Mouse (Mus musculus): Measurements from ENCODE around the gene Pdcd2. TPM values are rescaled to one million over a fixed set of nuclear protein-coding genes. Genes with fewer than 3 reads are reported as not detected.

The Pdcd2 gene
- polyA plus RNA-seq (2015; fragmentation: Nextera tagmentation; extraction: Ambion mirVana) = 55.9 and 61.4 TPM in 2 replicates

DNA sequence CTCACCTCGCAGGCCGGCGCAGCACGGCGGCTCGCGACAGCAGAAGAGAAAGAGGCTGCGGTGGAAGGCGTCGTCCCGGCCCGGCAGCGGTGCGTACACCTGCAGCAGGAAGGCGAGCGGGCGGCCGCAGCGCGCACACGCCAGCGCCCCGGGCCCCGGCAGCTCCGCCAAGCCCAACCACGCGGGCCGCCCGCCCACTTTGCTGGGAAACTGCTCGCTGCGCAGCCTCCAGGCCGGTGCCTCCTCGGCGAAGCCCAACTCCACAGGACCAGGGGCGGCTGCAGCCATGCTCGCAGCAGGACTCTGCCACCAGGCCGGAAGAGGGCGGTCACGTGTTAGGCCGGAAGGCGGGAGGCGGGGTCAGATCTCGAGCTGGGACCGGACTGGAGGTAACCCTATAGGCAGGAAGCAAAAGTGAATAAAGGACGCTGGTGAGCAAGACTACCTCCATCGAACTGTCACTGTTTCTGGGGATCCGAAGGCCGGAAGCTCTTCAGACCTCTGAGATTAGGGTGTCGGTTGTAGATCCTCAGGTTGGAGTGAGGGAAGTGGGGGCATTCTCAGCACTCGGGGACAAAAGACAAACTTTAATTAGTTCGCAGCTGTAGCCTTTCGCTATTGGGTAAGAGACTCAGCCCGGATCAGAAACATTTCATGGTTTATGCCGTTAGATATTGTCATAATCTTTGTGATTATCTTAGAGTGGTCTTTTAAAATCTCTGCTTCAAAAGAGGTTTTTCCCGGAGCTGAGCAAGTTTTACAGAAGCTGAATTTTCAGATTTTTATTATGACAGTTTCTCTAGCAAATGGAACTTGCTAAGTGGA, at the start of gene Pdcd2:
Gene Pdcd2, minus strand, starts transcription at position 316 of the 825 bp plus-strand sequence.

DNA sequence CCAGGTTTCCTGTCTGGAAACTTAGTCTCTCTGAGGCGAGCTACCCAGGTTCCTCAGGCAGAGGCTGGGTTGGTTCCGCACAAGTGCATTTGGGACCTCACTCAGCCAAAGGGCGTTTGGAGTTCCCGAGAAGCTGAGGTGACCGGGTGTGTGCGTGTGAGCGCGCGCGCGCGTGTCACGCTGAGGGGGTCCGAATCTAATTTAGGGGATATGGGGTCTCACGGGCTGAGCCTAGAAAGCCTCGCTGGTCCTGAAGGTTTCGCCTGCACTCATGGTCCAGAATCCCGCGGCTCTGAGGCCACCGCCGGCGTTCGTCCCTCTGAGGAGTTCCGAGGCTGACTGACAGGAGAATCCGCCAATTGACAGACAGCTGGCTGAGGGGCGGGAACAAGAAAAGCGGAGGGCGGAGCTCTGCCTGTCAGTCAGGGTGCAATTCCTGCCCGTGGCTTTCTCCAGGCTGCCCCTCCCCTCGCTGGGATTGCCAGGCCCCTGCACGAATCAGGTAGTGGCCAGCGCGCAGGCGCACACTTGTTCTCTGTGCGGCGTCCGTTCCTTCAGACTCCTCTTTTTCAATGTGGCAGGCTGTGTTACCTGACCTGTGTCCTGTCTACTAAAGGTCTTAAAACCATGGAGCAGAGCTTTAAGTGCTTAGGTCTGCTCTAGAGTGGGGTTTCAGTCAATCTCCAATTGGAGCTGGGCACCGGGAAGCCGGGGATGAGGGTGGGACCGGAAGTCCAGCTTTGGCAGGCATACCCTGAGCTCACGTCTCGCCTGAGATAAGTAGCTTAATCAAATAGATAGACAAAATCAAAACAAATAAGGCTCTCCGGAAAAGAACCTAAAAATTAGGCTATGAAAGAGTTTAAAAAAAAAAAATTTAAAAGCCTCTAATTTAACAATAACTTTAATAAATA, 37.2 kb upstream of the Pdcd2 start, which contains the start of gene Prdm9:
Gene Prdm9, minus strand, starts transcription at position 341 of the 914 bp plus-strand sequence.

GRCm38 (mm10) chr17:15499656-15500394, 27.3 kb downstream of the Pdcd2 start, which contains the start of the genes Psmb1 and Tbp:
Gene Psmb1, minus strand, starts transcription at chr17:15499751.
Gene Tbp, plus strand, starts transcription at chr17:15499888.

Other genes starting within 250 kb of the Pdcd2 start
- gene Dll1, start 150.4 kb downstream of the Pdcd2 start, polyA plus RNA-seq (2015; fragmentation: Nextera tagmentation; extraction: Ambion mirVana) = 8.9 and 9.4 TPM in 2 replicates
- 29.0 and 29.2 TPM in 2 replicates for gene Fam120b, start 131.1 kb downstream of the Pdcd2 start, polyA plus RNA-seq (2015; fragmentation: Nextera tagmentation; extraction: Ambion mirVana)
- 273 and 290 TPM in 2 replicates for gene Psmb1, start 27.6 kb downstream of the Pdcd2 start, polyA plus RNA-seq (2015; fragmentation: Nextera tagmentation; extraction: Ambion mirVana)
- 40.4 and 46.1 TPM in 2 replicates for gene Tbp, start 27.4 kb downstream of the Pdcd2 start, polyA plus RNA-seq (2015; fragmentation: Nextera tagmentation; extraction: Ambion mirVana)
- 1.3 TPM in 2 replicates for gene Prdm9, start 37.1 kb upstream of the Pdcd2 start, polyA plus RNA-seq (2015; fragmentation: Nextera tagmentation; extraction: Ambion mirVana)
- gene Chd1, start 177.7 kb upstream of the Pdcd2 start, polyA plus RNA-seq (2015; fragmentation: Nextera tagmentation; extraction: Ambion mirVana) = 14.0 and 18.7 TPM in 2 replicates

Data from neural tube, postnatal 0 days (tissue).